Mouse (Mus musculus) C2C12 (cell line): Measurements from ENCODE around the gene Aprt.

Source experiments
- CTCF ChIP-seq: IDR thresholded peaks from one replicate; pipeline ENCODE4 v1.5.1; 2011; ENCODE audit not compliant: control insufficient read depth, insufficient read depth, insufficient read length
- FOSL1 ChIP-seq: IDR thresholded peaks from one replicate; pipeline ENCODE4 v1.8.0; 2011; ENCODE audit warnings: mild to moderate bottlenecking, low read length; ENCODE audit not compliant: poor library complexity, insufficient read depth, severe bottlenecking
- MAX ChIP-seq: IDR thresholded peaks from one replicate; pipeline ENCODE4 v1.6.1; 2011; ENCODE audit warnings: mild to moderate bottlenecking, control low read depth
- MYOD1 ChIP-seq: IDR thresholded peaks from one replicate; pipeline ENCODE4 v1.6.1; 2011; ENCODE audit warnings: low read depth; ENCODE audit not compliant: control insufficient read depth, insufficient read length
- USF1 ChIP-seq: IDR thresholded peaks from one replicate; pipeline ENCODE4 v1.6.1; 2011; ENCODE audit warnings: low read depth, mild to moderate bottlenecking, control low read depth, moderate library complexity

- TF ChIP-seq CTCF (no peak), MYOD1 (no peak), USF1 (no peak), MAX (no peak), FOSL1 (no peak)
These were observed 17.9 kb downstream of the Aprt start for GRCm38 (mm10) chr8:122558671-122559349.
